Mouse (Mus musculus): ENCODE results near the gene Snd1.

- no peak for TF ChIP-seq POLR2A (IDR thresholded peaks at IDR 0.05; ENCODE audit: low read depth, low read length)
- TF ChIP-seq CTCF (IDR thresholded peaks at IDR 0.05; ENCODE audit: borderline replicate concordance, insufficient read depth, low read length): no peak
Measured at GRCm38 (mm10) chr6:28762132-28762775, 287.3 kb downstream of the Snd1 start.

Measured in embryonic fibroblast, embryonic 13.5 days (primary cell).